Mouse (Mus musculus) adrenal gland (tissue): ENCODE results near the gene Acads.
"Not testable (repeated sequence)": the region's sequence is repeated elsewhere in the genome, so short reads cannot be mapped to it uniquely, and the experiment has no call there.

Experiments
- intact Hi-C: fragments of 180-260 bp; cut with DNase I; formaldehyde crosslinking; loops from one replicate; pipeline ENCODE4 v1.15.1; 2025

The Acads gene

GRCm38 (mm10) chr5:115076144-115076901 lies 42.8 kb downstream of the Acads start:
- intact Hi-C loops = loop anchor here (1.0 kb wide), 1 partner anchor 97 kb away; no protein-coding TSS in a partner anchor

DNA sequence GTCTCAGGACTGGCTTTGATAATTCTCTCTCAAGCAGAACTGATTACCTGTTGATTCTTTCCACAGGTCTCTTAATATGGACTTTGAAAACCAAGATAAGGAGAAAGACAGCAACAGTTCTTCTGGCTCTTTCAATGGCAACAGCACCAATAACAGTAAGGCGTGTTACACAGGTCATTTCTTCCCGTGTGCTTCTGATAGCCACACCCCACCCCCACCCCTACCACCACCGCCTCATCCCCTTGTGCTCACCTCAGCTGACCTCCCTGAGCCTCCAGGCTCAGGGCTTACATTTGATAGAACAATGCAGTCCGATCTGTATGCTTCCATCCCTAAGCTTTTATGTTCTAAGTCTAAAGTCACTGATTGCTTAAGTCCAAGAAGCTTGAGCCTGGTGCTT lies 44.4 kb downstream of the Acads start:
- intact Hi-C loops = no loop called here

DNA sequence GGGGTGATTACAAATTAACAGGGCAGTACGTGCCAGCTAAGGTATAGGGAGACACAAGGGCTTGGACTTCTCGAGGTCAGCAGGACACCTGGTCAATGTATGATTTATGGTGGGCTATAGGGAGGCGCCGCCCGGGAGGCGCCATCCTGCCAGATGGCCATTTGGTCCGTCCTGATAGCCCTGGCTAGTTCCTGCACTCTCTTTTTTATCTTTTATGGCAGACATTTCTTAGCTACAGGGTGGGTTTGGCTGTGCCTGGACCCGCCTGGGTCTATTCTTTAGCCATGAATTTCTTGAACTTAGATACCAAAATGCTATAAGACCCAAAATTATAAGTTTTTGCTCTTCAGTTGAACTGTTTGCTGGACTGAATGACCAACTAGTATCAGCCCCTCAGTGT lies 45.8 kb downstream of the Acads start:
- intact Hi-C loops = not testable (repeated sequence)

DNA sequence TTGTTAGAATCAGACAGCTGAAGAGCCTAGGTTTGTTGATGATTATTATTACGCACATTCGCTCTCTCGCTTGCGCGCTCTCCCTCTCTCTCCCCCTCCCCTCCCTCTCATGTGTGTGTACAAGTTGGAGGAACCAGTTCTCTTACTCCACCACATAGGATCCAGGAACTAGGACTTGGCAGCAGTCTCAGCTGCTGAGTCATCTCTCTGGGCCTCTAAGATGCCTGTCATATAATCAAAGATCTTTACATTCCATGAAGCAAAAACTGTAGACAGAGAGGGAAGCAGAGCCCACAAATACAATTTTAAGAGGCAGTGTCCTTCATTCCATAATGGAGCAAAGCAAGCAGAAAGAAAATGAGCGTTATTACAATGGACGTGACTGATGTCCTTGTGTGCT lies 47.0 kb downstream of the Acads start:
- intact Hi-C loops = no loop called here

GRCm38 (mm10) chr5:115071096-115071901 lies 47.8 kb downstream of the Acads start:
- intact Hi-C loops = no loop called here

GRCm38 (mm10) chr5:115070457-115070856 lies 48.7 kb downstream of the Acads start:
- intact Hi-C loops = no loop called here

GRCm38 (mm10) chr5:115069611-115070010 lies 49.5 kb downstream of the Acads start:
- intact Hi-C loops = no loop called here

- intact Hi-C loops = no loop called here
These were observed 50.3 kb downstream of the Acads start for GRCm38 (mm10) chr5:115068671-115069421.

DNA sequence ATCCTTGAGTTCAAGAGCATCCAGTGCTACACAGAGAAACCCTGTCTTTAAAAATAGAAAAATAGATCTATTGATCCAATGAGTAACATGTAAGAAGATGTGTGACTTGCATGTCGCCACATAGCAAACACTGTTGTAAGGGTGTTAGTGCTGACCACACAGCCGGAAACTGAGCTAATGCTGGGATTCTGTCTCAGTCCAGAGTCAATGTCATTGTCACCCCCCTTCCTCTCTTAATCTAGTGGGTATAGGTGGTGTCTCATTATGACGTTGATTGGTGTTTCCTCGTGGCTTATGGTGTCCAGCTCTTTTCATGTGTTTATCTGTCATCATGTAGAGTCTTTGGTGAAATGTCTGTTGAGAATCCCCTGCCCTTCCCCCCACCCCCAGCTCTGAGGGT lies 52.9 kb downstream of the Acads start:
- intact Hi-C loops = no loop called here

GRCm38 (mm10) chr5:115063391-115063790 lies 55.8 kb downstream of the Acads start:
- intact Hi-C loops = no loop called here

DNA sequence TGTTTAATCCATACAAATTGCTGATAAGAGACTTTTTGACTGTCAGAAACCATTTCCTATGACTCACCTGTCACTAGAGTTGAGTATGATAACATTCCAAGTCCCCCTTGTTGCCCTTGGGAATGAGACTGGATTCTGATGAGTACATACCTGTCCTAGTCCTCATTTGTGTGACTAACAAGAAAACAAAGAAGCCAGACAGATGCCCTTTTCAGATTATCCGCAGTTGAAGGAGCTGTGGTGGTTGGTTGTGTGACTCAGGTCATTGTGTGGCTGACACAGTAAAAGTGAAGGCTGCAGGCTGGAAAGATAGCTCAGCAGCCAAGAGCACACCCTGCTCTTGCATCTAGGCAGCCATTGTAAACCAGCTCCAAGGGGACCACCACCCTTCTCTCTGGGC lies 56.6 kb downstream of the Acads start:
- intact Hi-C loops = no loop called here

- intact Hi-C loops = no loop called here
These were observed 58.2 kb downstream of the Acads start for GRCm38 (mm10) chr5:115060977-115061376.
